Mouse (Mus musculus) liver, adult 2 months (tissue): Measurements from ENCODE around the gene Fam76b.
A peak's percentile ranks its signal among the peaks of the same experiment; 100 is the strongest.

Experiments used
- CTCF ChIP-seq: fragments of 200-500 bp; IDR thresholded peaks from 2 replicates; pipeline ENCODE4 v1.5.1; 2011; ENCODE audit warnings: low read depth, low read length, control low read depth
- POLR2A ChIP-seq: fragments of 200-500 bp; IDR thresholded peaks from 2 replicates; pipeline ENCODE4 v1.6.1; 2011; ENCODE audit warnings: low read length, control low read depth; ENCODE audit not compliant: insufficient read depth; ENCODE audit errors: extremely low read depth

DNA sequence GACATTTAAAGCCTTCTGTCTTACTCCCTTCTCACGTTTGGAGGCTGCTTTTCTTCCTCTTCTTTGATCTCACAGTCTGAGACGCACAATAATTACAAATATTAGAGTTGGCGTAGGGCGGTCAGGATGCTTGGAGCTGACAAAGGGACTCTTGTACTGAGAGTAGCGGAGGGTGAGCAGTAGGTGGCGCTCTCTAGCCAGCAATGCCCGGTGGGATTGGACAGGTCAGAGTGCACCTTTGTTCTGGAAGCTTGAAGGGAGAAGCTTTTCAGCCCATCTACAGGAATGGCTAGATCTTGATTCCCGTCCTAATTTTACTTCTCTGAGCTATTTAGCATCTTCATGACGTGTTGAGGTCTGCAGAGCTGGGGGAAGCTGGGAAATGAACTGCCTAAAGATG lies 62.1 kb downstream of the Fam76b start:
- TF ChIP-seq CTCF, result peak; percentile 99
- no peak for TF ChIP-seq POLR2A
